Mouse (Mus musculus): ENCODE measurements at regions not wholly inside any gene's neighbourhood (a gene's known extent, or its start where the extent isn't known, plus 50 kb on each side); places are given as distances from the start of the nearest gene placed in this dataset.

DNA sequence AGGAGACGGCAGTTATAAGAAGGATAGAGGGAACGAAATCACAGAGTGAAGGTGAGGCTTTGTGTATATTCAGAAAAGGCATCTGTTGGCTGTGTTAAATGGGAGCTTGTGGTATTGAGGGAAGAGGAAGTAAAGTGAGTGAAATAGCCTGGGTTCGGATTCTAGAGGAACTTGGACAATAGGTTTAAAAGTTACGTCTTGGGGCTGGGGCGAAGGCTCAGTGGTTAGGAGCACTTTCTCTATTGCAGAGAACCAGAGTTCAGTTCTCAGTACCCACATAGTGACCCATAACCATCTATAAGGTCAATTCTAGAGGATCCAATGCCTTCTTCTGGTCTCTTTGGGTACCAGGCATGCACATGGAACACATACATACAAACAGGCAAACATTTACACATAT is 317.6 kb upstream of the Ubash3b start:
- WGBS: 96% methylated on average over 5 of the region's 5 CpGs
- Histone ChIP-seq H3K4me1 (ENCODE audit: insufficient read depth) (peaks cover 14% of the 10 kb centered on the region), H3K27ac (ENCODE audit: low read depth, low read length) (no peak overlapping the region), H3K36me3 (ENCODE audit: insufficient read depth) (no peaks in the 10 kb centered on the region), H3K4me3 (ENCODE audit: low read depth, low read length) (no peak overlapping the region), H3K9ac (no peak overlapping the region), H3K27me3 (ENCODE audit: insufficient read depth, low read length) (no peaks in the 10 kb centered on the region), H3K4me2 (ENCODE audit: low read depth) (no peak overlapping the region), H3K9me3 (ENCODE audit: low read length) (no peaks in the 10 kb centered on the region)
- ATAC-seq: no peak
- TF ChIP-seq CTCF (IDR thresholded peaks at IDR 0.05; ENCODE audit: low read depth): no peak
- DNase-seq: no peak

DNA sequence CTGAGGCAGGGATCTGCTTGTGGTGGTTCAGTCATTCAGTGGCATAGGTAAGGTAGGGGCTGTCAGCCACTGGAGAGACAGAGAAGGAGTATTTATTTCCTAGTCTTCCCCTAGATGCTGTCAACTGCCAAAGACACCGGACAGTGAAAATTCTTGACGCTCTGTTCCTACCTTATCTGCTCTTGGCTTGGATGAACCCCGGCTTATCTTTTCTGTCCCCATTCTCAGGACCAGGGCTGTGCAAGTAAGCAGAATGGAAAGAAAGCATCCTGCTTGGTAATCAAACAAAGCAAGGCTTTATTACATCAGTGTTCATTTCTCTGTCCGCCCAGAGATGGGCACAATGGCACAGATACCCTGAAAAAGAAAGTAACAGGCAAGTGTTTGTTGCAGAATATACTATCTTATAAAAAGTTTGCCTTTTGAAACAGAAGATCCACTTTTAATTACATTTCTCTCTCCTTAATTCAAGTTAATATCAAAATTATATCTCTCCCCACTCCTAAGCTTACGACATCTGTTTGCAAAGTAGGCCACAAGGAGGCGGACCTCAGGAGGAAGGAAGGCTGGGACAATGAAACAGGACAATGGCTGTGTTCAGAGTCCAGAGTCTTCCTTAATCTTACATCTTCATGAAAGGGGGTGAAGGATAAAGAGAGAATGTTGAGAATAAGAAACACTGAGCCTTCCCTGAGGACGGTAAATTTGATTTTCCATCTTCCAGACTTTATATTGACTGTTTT is 316.8 kb upstream of the Ubash3b start:
- Histone ChIP-seq H3K4me3 (ENCODE audit: low read depth, low read length) (no peak overlapping the region), H3K9me3 (ENCODE audit: low read length) (no peaks in the 10 kb centered on the region), H3K9ac (no peak overlapping the region), H3K27me3 (ENCODE audit: insufficient read depth, low read length) (no peaks in the 10 kb centered on the region), H3K36me3 (ENCODE audit: insufficient read depth) (no peaks in the 10 kb centered on the region), H3K4me1 (ENCODE audit: insufficient read depth) (peaks cover 17% of the 10 kb centered on the region), H3K4me2 (ENCODE audit: low read depth) (no peak overlapping the region), H3K27ac (ENCODE audit: low read depth, low read length) (no peak overlapping the region)
- peak; percentile 32; the same call in 1 of the 2 replicates for TF ChIP-seq CTCF (IDR thresholded peaks at IDR 0.05; ENCODE audit: low read depth)
- 83% methylated on average over 7 of the region's 7 CpGs for WGBS
- no peak for ATAC-seq
- no peak for DNase-seq

DNA sequence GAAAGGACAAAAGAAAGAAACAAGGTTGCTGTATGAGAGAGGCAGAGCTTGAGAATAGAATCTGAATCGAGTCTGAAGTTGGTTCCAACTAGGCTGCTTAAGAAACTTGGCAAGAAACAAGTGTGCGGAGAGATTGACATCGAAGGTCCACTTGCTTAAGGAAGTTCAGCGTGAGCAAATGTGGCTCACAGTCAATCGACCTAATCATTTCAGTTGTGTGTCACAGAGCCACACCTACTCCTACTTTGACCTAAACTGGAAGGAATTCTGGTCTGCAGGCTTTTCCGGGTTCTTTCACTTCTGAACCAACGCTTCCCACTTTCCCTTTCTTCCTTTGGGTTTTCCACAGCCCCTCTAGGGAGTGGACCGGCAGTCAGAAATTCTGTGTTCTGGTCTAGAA is 313.8 kb upstream of the Ubash3b start:
- Histone ChIP-seq H3K4me1 (ENCODE audit: insufficient read depth) (peaks cover 17% of the 10 kb centered on the region), H3K9ac (peak overlapping the region; percentile 47), H3K4me3 (ENCODE audit: low read depth, low read length) (peak overlapping the region; percentile 22), H3K36me3 (ENCODE audit: insufficient read depth) (no peaks in the 10 kb centered on the region), H3K4me2 (ENCODE audit: low read depth) (peak overlapping the region; percentile 55), H3K9me3 (ENCODE audit: low read length) (no peaks in the 10 kb centered on the region), H3K27ac (ENCODE audit: low read depth, low read length) (peak overlapping the region; percentile 81), H3K27me3 (ENCODE audit: insufficient read depth, low read length) (no peaks in the 10 kb centered on the region)
- ATAC-seq: no peak
- WGBS: 33% methylated on average over 8 of the region's 8 CpGs
- DNase-seq: peak; percentile 35
- TF ChIP-seq CTCF (IDR thresholded peaks at IDR 0.05; ENCODE audit: low read depth): no peak

DNA sequence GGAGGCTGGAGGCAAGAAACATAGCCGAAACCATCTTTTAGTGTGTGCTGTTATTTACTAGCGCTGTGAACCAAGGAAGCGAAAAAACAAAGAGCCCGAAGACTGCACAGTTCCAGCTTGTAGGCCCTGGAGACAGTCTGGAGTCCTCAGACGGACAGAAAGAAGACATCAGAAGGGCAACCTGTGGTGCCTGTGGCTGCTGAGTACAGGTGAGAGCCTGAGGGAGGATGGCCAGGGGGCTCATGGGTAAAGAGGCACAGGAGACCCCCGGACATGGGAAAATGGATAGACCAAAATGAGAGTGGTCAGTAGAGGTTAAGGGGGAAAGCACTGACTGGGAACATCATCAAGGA is 313.4 kb upstream of the Ubash3b start:
- WGBS: 50% methylated on average over 6 of the region's 6 CpGs
- peak overlapping the region; percentile 22 for H3K4me3 ChIP-seq (ENCODE audit: low read depth, low read length)
- peak overlapping the region; percentile 47 for H3K9ac ChIP-seq
- DNase-seq: no peak
- peak overlapping the region; percentile 55 for H3K4me2 ChIP-seq (ENCODE audit: low read depth)
- H3K36me3 ChIP-seq (ENCODE audit: insufficient read depth): no peaks in the 10 kb centered on the region
- peaks cover 17% of the 10 kb centered on the region for H3K4me1 ChIP-seq (ENCODE audit: insufficient read depth)
- peak overlapping the region; percentile 81 for H3K27ac ChIP-seq (ENCODE audit: low read depth, low read length)
- no peak for TF ChIP-seq CTCF (IDR thresholded peaks at IDR 0.05; ENCODE audit: low read depth)
- no peaks in the 10 kb centered on the region for H3K27me3 ChIP-seq (ENCODE audit: insufficient read depth, low read length)
- H3K9me3 ChIP-seq (ENCODE audit: low read length): no peaks in the 10 kb centered on the region
- ATAC-seq: peak; percentile 38; the same call in 1 of the 2 replicates

DNA sequence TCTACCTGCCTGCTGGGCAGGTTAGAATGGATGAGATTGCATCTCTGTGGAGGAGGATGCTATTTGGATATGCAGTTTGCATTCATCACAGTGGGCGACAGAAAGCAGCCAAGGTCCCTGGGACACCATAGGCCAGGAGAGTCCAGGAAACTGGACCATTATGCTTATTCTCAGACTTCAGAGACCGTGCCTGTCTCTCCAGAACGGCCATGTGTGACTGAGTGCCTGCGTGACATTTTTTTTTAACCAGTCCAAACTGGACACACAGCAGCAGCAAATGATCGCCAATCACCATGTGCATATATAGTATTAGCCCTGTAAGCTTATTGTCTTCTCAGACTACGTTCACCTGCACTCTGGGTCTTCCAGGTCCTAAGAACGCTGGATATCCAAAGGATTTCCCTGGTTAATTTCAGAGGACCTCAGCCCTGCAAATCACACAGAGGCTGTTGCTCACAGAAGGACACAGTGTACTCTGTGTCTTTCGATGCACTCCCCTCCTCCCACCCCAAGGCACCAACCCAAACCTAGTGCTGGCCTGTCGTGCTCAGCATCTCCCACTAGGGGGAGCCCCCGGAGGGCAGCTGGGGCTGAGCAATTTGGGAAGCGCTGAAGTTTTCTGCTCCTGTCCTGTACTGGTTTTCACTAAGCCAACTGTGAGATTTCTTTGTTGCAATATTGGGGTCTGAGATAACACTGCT is 312.9 kb upstream of the Ubash3b start:
- H3K27me3 ChIP-seq (ENCODE audit: insufficient read depth, low read length): no peaks in the 10 kb centered on the region
- peak; percentile 97 for TF ChIP-seq CTCF (IDR thresholded peaks at IDR 0.05; ENCODE audit: low read depth)
- 24% methylated on average over 11 of the region's 11 CpGs for WGBS
- no peaks in the 10 kb centered on the region for H3K9me3 ChIP-seq (ENCODE audit: low read length)
- ATAC-seq (peak; percentile 96), DNase-seq (peak; percentile 94)
- H3K4me2 ChIP-seq (ENCODE audit: low read depth): peak overlapping the region; percentile 55
- H3K36me3 ChIP-seq (ENCODE audit: insufficient read depth): no peaks in the 10 kb centered on the region
- H3K27ac ChIP-seq (ENCODE audit: low read depth, low read length): peak overlapping the region; percentile 81
- peaks cover 17% of the 10 kb centered on the region for H3K4me1 ChIP-seq (ENCODE audit: insufficient read depth)
- peak overlapping the region; percentile 22 for H3K4me3 ChIP-seq (ENCODE audit: low read depth, low read length)
- H3K9ac ChIP-seq: peak overlapping the region; percentile 47

DNA sequence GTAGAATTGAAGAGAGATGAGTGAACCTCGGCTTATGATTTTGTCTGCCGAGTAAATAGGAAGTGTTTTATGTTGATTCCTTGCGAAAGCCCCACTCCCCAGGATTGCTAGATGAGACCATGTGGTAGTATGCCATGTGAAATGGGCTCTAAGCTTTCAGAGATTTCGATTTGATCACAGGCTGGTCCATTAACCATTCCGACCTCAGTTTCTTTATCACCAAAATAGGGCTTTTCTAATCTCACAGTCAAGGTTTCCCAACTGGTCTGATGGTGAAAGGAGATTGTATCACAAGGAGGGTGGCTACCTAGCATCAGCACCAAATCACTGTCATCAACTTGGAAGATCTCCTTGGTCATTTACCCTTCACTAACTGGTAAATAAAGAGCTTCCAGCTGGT is 312.0 kb upstream of the Ubash3b start:
- Histone ChIP-seq H3K9ac (no peak overlapping the region), H3K9me3 (ENCODE audit: low read length) (no peaks in the 10 kb centered on the region), H3K27me3 (ENCODE audit: insufficient read depth, low read length) (no peaks in the 10 kb centered on the region), H3K4me1 (ENCODE audit: insufficient read depth) (peaks cover 17% of the 10 kb centered on the region), H3K27ac (ENCODE audit: low read depth, low read length) (peak overlapping the region; percentile 68; the same call in 1 of the 2 replicates), H3K4me3 (ENCODE audit: low read depth, low read length) (no peak overlapping the region), H3K36me3 (ENCODE audit: insufficient read depth) (no peaks in the 10 kb centered on the region), H3K4me2 (ENCODE audit: low read depth) (no peak overlapping the region)
- ATAC-seq (no peak), DNase-seq (no peak)
- no peak for TF ChIP-seq CTCF (IDR thresholded peaks at IDR 0.05; ENCODE audit: low read depth)
- 84% methylated on average over 5 of the region's 5 CpGs for WGBS

DNA sequence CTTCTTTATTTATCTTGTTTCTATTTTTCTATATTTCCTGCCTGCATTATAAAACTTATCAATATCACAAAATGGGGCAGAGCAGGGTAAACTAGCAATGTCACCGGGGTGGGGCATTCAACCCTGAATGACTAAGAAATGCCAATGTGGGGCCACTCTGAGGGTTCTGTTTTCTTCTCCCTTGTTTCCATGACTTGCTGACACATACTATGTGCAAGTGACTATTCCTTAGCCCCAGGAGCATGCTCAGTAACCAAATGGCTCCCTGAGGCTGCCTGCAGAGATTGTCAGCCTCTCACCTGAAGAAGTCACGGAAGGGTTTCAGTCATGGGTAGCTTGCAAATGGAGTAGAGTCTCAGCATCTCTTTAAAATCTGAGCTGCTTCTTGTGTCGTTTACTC is 309.8 kb upstream of the Ubash3b start:
- H3K27me3 ChIP-seq (ENCODE audit: insufficient read depth, low read length): no peaks in the 10 kb centered on the region
- H3K9ac ChIP-seq: no peak overlapping the region
- peaks cover 17% of the 10 kb centered on the region for H3K4me1 ChIP-seq (ENCODE audit: insufficient read depth)
- H3K27ac ChIP-seq (ENCODE audit: low read depth, low read length): no peak overlapping the region
- no peak overlapping the region for H3K4me2 ChIP-seq (ENCODE audit: low read depth)
- no peak for TF ChIP-seq CTCF (IDR thresholded peaks at IDR 0.05; ENCODE audit: low read depth)
- no peaks in the 10 kb centered on the region for H3K9me3 ChIP-seq (ENCODE audit: low read length)
- DNase-seq: no peak
- H3K36me3 ChIP-seq (ENCODE audit: insufficient read depth): no peaks in the 10 kb centered on the region
- 91% methylated on average over 3 of the region's 3 CpGs for WGBS
- H3K4me3 ChIP-seq (ENCODE audit: low read depth, low read length): no peak overlapping the region
- ATAC-seq: no peak
